Mouse (Mus musculus) R1 (cell line): Measurements from ENCODE around the gene Gm20388.

Experiments
- DNase-seq: peaks from one replicate; pipeline ENCODE4 v3.0.0-alpha.2; 2018; ENCODE audit warnings: low read depth, low spot score

Gene Gm20388

GRCm38 (mm10) chr8:122663106-122663505 lies 2752.5 kb downstream of the Gm20388 start:
- no peak for DNase-seq

DNA sequence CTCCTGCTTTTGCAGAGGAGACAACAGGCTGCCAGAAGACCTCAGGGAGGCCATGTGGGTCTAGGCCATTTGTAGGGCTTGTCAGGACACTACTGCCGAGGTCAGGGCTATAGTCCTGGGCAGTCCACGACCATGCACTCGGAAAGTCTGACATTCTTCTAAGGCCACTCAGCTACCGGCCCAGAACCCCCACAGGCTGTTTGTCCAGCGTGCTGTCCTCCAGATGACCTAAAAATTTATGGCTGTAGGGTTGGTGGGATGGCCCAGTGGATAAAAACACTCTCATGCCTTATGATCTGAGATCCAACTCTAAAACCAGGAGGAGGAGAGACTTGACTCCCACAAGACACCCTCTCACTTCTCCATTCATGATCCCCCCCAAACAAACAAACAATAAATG lies 2753.0 kb downstream of the Gm20388 start:
- DNase-seq: no peak

- no peak for DNase-seq
Measured at GRCm38 (mm10) chr8:122665221-122665620, 2754.6 kb downstream of the Gm20388 start.

- no peak for DNase-seq
Measured at GRCm38 (mm10) chr8:122665667-122666316, 2755.2 kb downstream of the Gm20388 start.

GRCm38 (mm10) chr8:122666338-122666764 lies 2755.7 kb downstream of the Gm20388 start:
- DNase-seq: no peak

GRCm38 (mm10) chr8:122666827-122667226 lies 2756.2 kb downstream of the Gm20388 start:
- DNase-seq: no peak

DNA sequence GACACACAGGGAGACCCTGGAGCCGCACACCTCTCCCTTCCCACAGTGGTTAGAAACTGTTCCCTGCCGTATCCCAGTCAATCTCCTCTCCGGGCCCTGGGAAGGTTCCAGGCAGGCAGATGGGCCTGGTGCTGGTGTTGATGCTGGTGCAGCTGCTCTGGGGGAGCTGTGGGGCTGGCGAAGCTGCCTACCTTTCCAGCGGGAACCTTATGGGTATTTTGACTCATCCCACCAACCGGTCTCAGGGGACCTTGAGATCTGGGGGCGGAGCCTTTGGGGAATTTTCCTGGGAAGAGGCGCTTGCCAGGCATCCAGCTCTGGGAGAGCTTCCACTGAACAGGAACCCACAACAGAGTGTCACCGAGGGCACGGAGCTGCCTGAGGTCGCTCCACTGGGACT lies 2757.2 kb downstream of the Gm20388 start:
- no peak for DNase-seq

DNA sequence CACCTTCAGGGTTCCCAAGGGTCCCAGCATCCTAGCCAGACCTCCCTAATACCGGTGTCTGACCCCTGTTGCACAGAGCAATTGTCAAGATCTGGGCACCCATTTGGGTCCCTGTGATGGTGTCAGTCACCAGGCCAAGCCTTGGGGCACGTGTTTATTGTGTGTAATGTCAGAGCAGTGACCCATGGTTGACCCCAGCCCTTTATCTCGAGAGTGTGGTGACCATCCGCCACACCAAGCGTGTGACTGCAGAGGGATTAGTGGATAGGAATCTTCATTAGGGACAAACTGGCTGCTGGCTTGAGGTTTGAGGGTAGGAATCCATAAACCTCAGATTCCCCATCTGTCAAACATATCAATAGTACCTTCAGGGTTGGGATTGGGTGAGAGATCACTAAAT lies 2758.7 kb downstream of the Gm20388 start:
- no peak for DNase-seq

- DNase-seq: no peak
Measured at GRCm38 (mm10) chr8:122670001-122670400, 2759.4 kb downstream of the Gm20388 start.

- no peak for DNase-seq
Measured at GRCm38 (mm10) chr8:122670718-122671117, 2760.1 kb downstream of the Gm20388 start.

GRCm38 (mm10) chr8:122671894-122672293 lies 2761.3 kb downstream of the Gm20388 start:
- no peak for DNase-seq

DNA sequence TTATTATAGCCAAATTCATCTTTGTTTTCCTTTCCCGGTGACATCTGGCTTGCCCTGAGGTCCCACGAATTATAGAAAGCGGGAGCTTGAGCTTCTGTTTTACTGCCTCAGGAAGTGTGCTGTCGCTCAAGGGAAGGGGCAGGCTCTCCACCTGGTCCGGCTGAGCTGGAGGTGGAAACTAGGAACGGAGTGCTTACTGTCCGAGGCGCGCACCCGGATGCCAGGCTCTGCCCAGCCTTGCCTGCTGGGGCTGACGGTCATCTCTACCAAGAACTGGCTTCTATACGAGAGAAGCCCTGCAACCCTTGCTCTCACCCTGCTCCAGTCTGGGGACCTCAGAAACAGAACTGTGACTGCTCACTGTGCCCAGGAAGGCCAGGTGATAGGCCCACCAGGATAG lies 2763.3 kb downstream of the Gm20388 start:
- DNase-seq: no peak

DNA sequence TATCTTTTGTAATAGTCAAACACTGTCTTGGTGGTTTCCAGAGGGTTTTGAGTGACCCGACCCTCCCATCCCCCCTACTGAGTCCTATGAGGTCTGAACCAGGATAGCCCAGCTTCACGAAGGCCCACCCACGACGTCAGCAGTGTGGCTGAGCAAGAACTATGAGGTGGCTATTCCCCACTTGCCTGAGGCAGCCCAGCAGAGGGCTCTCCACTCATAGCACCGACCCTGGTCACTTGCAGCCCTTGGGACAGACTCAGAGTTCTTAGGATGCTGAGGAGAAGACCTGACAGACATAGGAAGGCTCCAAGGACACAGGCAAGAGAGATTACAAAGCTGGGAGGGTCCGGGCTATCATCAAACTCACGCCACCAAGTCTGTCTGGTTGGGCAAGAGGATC lies 2764.4 kb downstream of the Gm20388 start:
- no peak for DNase-seq

DNA sequence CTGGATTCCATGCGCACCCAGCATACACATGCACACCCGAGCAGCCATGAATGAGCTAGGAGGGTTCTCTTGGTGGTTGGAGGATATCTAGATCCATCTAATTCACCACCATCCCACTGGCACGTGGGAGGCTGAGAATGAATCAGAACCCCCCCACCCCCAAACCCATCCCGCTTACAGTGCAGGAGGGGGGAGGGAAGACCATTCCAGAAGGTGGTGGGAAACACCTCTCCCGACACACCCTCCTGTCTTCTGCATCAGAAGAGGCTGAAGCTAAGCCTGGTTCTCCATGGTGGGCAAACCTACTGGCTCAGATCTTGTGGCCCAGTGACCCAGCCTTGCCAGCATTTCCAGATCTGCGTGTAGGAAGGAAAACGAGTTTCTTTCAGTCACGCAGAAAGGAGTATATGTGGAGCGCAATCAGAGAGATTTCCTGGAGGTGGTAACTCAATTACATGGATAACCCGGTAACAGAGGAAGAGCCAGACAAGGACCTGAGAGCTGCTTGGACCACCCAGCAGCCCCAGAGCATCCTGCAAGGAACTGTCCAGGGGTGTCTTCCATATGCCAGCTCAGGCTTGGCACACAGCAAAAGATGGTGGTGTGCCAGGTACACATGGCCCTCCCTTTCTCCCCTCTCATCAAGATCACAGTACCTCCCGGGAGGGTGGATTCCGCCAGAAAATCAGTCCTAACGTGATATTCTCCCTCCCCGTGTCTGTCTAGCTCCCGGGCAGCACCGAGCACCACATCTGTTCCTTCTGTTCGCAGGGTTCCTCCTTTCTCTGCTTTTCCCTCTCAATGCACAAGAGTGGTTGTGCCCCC lies 2765.2 kb downstream of the Gm20388 start:
- no peak for DNase-seq

DNA sequence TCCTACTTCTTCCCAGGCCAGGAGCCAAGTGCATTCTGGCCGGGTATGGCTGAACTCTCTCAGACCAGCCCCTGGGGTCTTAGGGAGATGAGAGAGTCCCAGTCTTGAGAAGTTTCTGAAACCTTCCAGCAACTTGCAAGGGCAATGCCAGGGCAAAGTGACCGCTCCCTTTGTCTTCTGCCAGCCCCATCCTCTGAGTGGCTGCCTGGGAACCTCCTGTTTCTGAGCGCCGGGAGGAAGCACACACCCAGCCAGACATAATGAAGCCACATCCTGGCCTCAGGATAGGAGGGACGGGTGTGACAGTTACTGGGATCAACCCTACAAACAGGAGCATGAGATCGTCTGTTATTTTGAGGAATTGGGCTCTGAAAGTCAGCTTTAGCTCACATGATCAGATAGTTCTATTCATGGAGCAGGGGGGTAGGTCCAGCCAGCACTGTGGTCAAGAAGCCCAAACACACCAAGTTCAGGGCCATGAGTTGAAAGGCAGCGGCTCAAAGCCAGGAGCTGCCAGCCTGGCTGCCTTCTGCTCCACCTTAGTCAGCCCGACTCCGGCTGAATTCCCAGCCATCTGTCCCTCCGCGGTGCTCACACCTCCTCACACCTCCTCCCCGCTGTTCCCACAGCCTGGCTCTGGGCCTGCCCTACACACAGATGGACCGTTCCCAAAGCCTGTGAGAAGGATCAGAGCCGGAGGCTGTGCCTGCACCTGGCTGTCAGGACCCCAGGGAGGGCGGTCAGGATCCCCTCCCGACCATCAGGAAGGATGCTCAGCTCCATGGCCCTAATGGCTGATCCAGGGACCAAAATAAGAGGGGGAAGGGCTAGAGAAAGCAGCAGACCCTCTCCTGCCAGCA lies 2766.2 kb downstream of the Gm20388 start:
- no peak for DNase-seq

- DNase-seq: peak; percentile 25
Measured at GRCm38 (mm10) chr8:122677481-122678021, 2766.9 kb downstream of the Gm20388 start.

DNA sequence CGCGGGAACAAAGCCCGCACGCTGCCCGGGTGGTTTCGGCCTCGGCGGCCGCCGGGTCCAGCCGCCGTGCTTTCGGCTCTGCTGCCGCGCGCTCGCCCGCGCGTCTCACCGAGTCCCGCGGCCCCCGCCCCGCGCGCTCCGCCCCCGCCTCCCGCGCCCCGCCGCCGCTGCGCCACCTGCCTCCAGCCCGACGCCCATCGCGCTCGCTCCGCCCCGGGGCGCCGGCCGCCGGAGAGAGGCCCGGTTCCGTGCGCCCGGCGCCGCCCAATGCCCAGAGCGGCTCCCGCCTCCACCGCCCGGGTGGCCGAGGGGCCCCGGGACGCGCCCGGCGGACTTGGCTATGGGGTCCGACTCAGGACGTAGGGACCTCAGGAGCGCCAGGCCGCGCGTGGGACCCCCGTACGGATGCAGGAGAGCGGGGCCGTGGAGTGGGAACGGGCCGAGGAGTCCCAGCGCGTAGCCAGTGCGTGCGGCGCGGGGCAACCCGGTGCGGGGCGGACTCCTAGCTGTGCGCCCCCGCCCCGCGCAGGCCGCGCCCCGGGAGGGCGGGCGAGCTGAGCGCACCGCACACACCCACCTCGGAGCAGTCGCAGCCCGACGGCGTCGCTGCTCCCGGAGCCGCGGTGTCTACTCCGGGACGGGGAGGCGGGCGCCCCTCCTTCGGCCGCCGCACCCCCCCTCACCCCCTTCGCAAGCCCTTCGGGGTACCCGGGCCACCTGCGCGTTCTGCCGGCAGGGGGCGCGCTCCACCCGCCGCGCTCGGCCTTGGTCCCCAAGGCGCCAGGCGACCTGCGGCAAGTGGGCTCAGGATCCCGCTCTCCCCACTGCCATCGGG lies 2767.6 kb downstream of the Gm20388 start:
- no peak for DNase-seq

- peak; percentile 62 for DNase-seq
Measured at GRCm38 (mm10) chr8:122678896-122679210, 2768.2 kb downstream of the Gm20388 start.

- no peak for DNase-seq
Measured at GRCm38 (mm10) chr8:122679325-122679920, 2768.8 kb downstream of the Gm20388 start.

GRCm38 (mm10) chr8:122680171-122680570 lies 2769.5 kb downstream of the Gm20388 start:
- DNase-seq: peak; percentile 16

GRCm38 (mm10) chr8:122682820-122683219 lies 2772.2 kb downstream of the Gm20388 start:
- no peak for DNase-seq
